Mouse (Mus musculus) B cell, adult (primary cell): ENCODE data around the gene Gabrr1. TPM values are rescaled to one million over a fixed set of nuclear protein-coding genes. Genes with fewer than 3 reads are reported as not detected.

Source experiments
- total RNA-seq: library from RNA; stranded (reverse); gene quantifications from 4 replicates; pipeline ENCODE4 v1.2.4, GENCODE M21; 2023; ENCODE audit not compliant: inconsistent age

Gene Gabrr1
- not detected in 4 replicates for total RNA-seq

DNA sequence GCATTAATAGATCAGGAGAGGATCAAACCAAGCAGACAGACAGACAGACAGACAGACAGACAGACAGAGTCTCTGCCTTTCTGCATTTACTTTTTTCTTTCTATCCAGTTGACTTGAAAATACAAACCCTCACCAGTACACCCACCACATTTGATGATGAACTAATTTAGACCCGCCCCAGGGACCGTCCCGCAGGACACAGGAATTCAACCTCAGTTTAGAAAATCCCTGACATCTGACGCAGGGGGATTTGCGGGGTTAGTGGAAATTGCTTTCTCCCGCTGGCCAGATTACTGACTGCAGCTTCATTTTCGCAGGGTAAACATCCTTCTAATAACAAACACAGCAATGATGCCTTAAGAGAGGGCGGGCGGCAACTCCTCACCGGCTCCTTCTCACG lies at the start of gene Gabrr1:
Gene Gabrr1 (plus strand): TSS at position 301 of the 400 bp plus-strand sequence.

DNA sequence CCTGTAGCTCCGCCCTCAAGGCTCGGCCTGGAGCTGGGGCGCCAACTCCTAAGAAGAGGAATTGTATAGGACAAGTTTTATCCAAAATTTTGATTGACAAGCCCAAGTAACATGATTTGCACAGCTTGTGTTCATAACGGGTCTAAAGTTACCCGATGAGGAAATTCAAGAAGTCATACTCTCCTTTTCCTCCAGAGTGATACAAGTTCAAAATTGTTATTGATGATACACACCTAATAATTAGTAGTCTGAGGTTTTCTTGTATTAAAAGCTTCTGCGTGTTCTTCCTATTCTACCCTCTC lies 57.4 kb downstream of the Gabrr1 start, which contains the start of gene Pm20d2:
Gene Pm20d2 (minus strand): TSS at position 3 of the 302 bp plus-strand sequence.

DNA sequence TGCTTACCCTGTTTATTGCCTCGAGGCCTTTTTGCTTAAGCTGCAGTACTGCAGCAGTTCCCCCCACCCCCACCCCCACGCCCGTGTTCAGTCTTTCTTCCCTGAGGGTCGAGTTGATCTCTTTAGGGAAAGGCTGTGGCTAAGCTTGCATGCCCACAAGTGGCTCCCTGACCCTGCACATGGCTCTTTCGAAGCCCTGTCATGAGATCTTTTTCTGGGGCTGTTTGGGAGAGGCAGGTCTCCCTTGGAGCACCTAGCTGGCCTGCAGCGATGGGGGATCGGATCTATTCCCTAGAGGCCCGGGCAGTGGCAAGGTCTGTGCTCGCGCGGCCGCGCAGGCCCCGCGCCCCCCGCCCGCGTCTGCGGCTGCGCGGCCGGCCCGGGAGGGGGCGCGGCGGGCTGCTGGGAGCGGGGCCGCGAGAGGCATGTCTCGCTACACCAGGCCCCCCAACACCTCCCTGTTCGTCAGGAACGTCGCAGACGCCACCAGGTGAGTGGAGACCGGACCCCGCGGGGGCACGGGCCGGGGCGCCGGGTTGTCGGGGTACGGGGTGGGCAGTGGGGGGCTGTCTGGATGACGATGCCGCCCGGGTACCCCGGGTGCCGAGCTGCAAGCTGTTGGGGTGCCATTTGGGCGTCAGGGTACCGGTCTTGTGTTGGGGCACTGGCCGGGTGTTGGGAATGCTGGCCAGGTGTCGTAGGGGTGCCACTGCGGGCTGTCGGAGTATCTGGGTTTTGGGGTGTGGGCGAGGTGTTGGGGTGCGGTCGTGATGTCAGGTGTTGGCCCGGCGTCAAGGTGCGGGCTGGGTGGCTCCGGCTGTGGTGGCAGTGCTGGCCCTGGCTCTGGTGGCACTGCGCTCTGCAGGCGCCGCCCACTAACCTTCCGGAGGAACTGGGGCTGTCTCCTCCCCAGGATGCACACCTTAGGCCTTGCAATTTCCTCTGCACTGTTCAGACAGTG lies 76.8 kb downstream of the Gabrr1 start, which contains the start of gene Srsf12:
Gene Srsf12 (plus strand): TSS at position 111 of the 961 bp plus-strand sequence.

Other genes starting within 250 kb of the Gabrr1 start
- 0.72 to 1.3 TPM (median 1.1 TPM) in 4 replicates for gene Ankrd6, start 181.7 kb upstream of the Gabrr1 start, total RNA-seq
- 2.9 to 3.7 TPM (median 3.5 TPM) in 4 replicates for gene Rragd, start 149.5 kb upstream of the Gabrr1 start, total RNA-seq
- gene Ube2j1, start 101.1 kb upstream of the Gabrr1 start, total RNA-seq, result 95.1 to 108 TPM (median 101 TPM) in 4 replicates
- gene Gabrr2, start 69.5 kb upstream of the Gabrr1 start, total RNA-seq, result 0.36 to 0.93 TPM in 2 of 4 replicates, not detected in the others
- gene Pm20d2, start 57.2 kb downstream of the Gabrr1 start, total RNA-seq, result not detected in 4 replicates
- gene Srsf12, start 76.5 kb downstream of the Gabrr1 start, total RNA-seq, result 0.18 to 0.27 TPM in 2 of 4 replicates, not detected in the others
- gene Pnrc1, start 157.6 kb downstream of the Gabrr1 start, total RNA-seq, result 667 to 706 TPM (median 678 TPM) in 4 replicates
- 36.0 to 44.8 TPM (median 39.0 TPM) in 4 replicates for gene Rngtt, start 177.8 kb downstream of the Gabrr1 start, total RNA-seq